Mouse (Mus musculus) cortical plate, adult 2 months (tissue): ENCODE measurements around the gene Cog1.

ENCODE experiments used
- CTCF ChIP-seq: fragments of 200-500 bp; IDR thresholded peaks from 2 replicates; pipeline ENCODE4 v1.5.1; 2011; ENCODE audit warnings: mild to moderate bottlenecking, control low read depth, low read length; ENCODE audit not compliant: insufficient read depth; ENCODE audit errors: extremely low read depth
- POLR2A ChIP-seq: fragments of 200-500 bp; IDR thresholded peaks from 2 replicates; pipeline ENCODE4 v1.6.1; 2011; ENCODE audit warnings: mild to moderate bottlenecking, low read length, control low read depth; ENCODE audit not compliant: insufficient read depth; ENCODE audit errors: extremely low read depth

DNA sequence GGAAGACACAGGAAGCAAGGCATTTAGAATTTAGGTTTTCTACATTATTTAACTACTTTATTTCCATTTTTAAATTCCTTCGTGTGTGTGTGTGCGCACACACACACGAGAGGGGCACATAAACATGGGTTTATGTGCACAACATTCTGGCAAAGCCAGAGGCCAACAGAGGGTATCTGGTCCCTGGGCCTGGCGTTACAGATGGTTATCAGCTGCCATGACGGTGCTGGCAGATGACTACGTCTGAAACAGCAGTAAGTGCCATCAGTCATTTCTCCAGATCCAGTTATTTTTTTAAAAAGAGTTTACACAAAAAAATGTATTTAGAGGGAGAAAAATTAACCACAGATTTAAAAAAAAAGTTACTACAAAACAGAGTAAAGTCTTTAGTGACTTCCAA lies 17.2 kb downstream of the Cog1 start:
- no peak for TF ChIP-seq CTCF
- TF ChIP-seq POLR2A: no peak
